Mouse (Mus musculus): Measurements from ENCODE around the gene Ppid. TPM values are rescaled to one million over a fixed set of nuclear protein-coding genes. Genes with fewer than 3 reads are reported as not detected.
"Not testable (repeated sequence)": the region's sequence is repeated elsewhere in the genome, so short reads cannot be mapped to it uniquely, and the experiment has no call there.

Ppid gene
- polyA plus RNA-seq, 1 experiment from 2014 or later = 161 TPM

DNA sequence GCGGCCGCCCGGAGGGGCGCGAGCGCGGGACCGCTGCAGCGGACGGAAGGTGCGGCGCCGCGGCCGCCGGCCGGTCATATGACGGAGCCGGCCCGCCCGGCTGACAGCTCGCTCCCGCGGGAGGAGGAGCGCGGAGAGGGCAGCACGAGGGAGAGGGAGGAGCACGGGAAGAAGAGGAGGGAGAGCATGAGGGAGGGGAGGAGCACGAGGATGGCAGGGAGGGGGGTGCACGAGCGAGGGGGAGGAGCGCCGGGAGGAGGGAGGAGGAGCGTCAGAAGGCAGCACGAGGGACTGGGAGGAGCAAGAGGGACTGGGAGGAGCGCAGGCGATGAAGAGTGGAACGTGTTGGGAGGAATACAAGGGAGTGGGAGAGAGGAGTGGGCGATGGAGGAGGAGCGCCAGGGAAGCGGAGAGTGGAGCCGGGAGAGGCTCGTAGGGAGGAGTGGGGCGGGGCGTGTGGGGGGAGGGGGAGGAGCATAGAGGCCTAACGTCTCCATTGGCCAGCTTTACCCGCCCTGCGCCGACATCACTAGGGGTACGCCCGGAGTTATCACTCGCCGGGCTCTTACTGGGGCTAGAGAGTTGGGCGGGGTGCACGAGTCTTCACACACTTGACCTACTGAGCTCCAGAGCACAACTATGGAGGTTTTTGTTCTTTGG is 23.3 kb upstream of the Ppid start, which contains the start of gene Fnip2:
Fnip2 (minus strand) TSS at position 94 of the 660 bp plus-strand sequence.
- Histone ChIP-seq H3K36me3 (ENCODE audit: control insufficient read depth, insufficient read depth, low read length) (no peaks in the 10 kb centered on the region), H3K4me3 (ENCODE audit: low read depth, low read length) (peak within 1 kb of the TSS; percentile 82), H3K4me2 (replicated peaks; ENCODE audit: low read depth, low read length) (peak within 1 kb of the TSS; percentile 93), H3K4me1 (ENCODE audit: control insufficient read depth, insufficient read depth, low read length) (0 out of 2 replicates have a peak, but pooled peaks cover 4% of the 10 kb centered on the region), H3K9ac (replicated peaks; ENCODE audit: low read depth, low read length) (peak within 1 kb of the TSS; percentile 76), H3K27me3 (ENCODE audit: control insufficient read depth, insufficient read depth, low read length) (no peaks in the 10 kb centered on the region), H3K27ac (ENCODE audit: low read length) (peak within 1 kb of the TSS; percentile 72; the same call in 1 of the 2 replicates), H3K9me3 (ENCODE audit: control insufficient read depth, low read depth, low read length) (no peaks in the 10 kb centered on the region)
- under 1% methylated on average over 55 of the region's 55 CpGs for WGBS
- peak; percentile 96 for ATAC-seq (ENCODE audit: insufficient number of reproducible peaks, insufficient read depth, low FRiP score, low read depth)

DNA sequence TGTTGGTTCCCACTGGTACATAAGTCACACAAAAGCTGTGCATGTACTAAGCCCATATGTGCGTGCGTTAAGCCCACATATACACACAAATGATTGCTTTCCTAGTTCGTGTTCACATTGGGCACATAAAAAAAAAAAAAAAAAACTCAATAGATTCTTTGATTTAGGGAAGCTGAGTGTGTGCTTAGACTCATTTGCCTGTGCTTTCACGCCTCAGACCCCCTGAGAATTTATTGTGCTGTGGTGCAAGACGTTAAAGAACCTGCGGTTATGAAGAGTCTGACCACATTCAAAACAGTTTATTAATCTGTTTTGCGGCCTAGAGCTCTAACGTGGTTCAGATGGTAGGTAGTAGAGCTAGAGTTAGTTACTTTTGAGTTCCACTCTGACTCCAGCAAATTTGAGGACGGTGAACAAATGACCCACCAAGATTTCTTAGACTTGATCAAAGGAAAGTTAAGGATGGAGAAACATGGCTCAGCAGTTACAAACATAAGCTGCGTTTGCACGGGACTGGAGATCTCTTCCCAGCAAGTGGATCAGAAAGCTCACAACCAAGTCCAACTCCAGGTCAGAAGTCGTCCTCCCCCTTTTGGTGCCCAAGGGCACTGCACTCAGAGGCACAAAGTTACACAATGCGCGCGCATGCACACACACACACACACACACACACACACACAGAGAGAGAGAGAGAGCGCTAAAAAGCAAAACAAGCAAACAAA is 22.4 kb upstream of the Ppid start:
- WGBS = 87% methylated on average over 16 of the region's 16 CpGs
- peak overlapping the region; percentile 34; the same call in 1 of the 2 replicates for H3K4me2 ChIP-seq (replicated peaks; ENCODE audit: low read depth, low read length)
- 0 out of 2 replicates have a peak, but pooled peaks cover 4% of the 10 kb centered on the region for H3K4me1 ChIP-seq (ENCODE audit: control insufficient read depth, insufficient read depth, low read length)
- no peaks in the 10 kb centered on the region for H3K27me3 ChIP-seq (ENCODE audit: control insufficient read depth, insufficient read depth, low read length)
- ATAC-seq (ENCODE audit: insufficient number of reproducible peaks, insufficient read depth, low FRiP score, low read depth) = no peak
- H3K36me3 ChIP-seq (ENCODE audit: control insufficient read depth, insufficient read depth, low read length) = no peaks in the 10 kb centered on the region
- no peak overlapping the region for H3K9ac ChIP-seq (replicated peaks; ENCODE audit: low read depth, low read length)
- H3K9me3 ChIP-seq (ENCODE audit: control insufficient read depth, low read depth, low read length) = no peaks in the 10 kb centered on the region
- H3K27ac ChIP-seq (ENCODE audit: low read length) = peak overlapping the region; percentile 71; the same call in 1 of the 2 replicates
- H3K4me3 ChIP-seq (ENCODE audit: low read depth, low read length) = peak overlapping the region; percentile 82; the same call in 1 of the 2 replicates

DNA sequence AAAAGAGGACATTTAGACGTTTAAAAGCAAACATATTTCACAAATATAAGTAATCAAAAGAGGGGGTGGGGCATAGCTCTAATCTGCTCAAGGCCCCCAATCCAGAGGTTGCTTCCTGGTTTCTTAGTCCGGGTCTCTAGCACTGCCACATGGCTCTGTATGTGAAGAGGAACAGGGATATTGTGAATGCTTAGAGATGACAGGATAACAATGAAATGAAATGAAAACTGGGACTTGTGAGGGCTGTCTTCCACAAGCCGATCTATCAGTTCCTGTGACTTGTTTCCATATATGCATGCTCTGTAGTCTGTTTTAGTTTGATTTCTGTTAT is 21.8 kb upstream of the Ppid start:
- no peaks in the 10 kb centered on the region for H3K9me3 ChIP-seq (ENCODE audit: control insufficient read depth, low read depth, low read length)

DNA sequence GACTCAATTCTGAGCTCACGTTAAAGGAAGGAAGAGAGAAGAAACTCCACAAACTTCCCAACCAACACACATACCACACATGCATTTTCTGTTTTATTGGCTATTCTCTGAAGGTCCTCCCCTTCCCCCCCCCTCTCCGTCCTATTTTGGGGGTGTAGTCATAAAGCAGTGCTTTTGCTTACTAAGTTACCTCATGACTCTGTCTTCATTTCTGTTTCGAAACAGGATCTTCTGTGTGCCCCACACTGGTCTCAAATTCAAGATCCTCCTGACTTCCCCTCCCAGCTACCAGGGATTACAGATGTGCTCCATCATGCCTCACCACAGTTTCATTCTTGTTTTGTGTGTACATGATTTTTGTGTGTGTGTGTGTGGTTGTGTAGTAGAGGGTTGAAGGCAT is 18.7 kb upstream of the Ppid start:
- Histone ChIP-seq H3K9me3 (ENCODE audit: control insufficient read depth, low read depth, low read length) (no peaks in the 10 kb centered on the region), H3K36me3 (ENCODE audit: control insufficient read depth, insufficient read depth, low read length) (no peaks in the 10 kb centered on the region), H3K4me1 (ENCODE audit: control insufficient read depth, insufficient read depth, low read length) (peaks cover 5% of the 10 kb centered on the region; the same call in 1 of the 2 replicates), H3K4me2 (replicated peaks; ENCODE audit: low read depth, low read length) (no peak overlapping the region), H3K27me3 (ENCODE audit: control insufficient read depth, insufficient read depth, low read length) (no peaks in the 10 kb centered on the region), H3K4me3 (ENCODE audit: low read depth, low read length) (no peak overlapping the region), H3K27ac (ENCODE audit: low read length) (no peak overlapping the region), H3K9ac (replicated peaks; ENCODE audit: low read depth, low read length) (no peak overlapping the region)
- ATAC-seq (ENCODE audit: insufficient number of reproducible peaks, insufficient read depth, low FRiP score, low read depth) = no peak
- WGBS = 72% methylated on average over 3 of the region's 3 CpGs

More for the DNA sequence above, 21.8 kb upstream of the Ppid start:
- H3K4me3 ChIP-seq (ENCODE audit: low read depth, low read length) = no peak overlapping the region
- ATAC-seq (ENCODE audit: insufficient number of reproducible peaks, insufficient read depth, low FRiP score, low read depth) = no peak
- no peaks in the 10 kb centered on the region for H3K36me3 ChIP-seq (ENCODE audit: control insufficient read depth, insufficient read depth, low read length)
- 0 out of 2 replicates have a peak, but pooled peaks cover 4% of the 10 kb centered on the region for H3K4me1 ChIP-seq (ENCODE audit: control insufficient read depth, insufficient read depth, low read length)
- WGBS = 86% methylated on average over 3 of the region's 3 CpGs
- H3K27ac ChIP-seq (ENCODE audit: low read length) = no peak overlapping the region
- H3K9ac ChIP-seq (replicated peaks; ENCODE audit: low read depth, low read length) = no peak overlapping the region
- no peak overlapping the region for H3K4me2 ChIP-seq (replicated peaks; ENCODE audit: low read depth, low read length)
- H3K27me3 ChIP-seq (ENCODE audit: control insufficient read depth, insufficient read depth, low read length) = no peaks in the 10 kb centered on the region

DNA sequence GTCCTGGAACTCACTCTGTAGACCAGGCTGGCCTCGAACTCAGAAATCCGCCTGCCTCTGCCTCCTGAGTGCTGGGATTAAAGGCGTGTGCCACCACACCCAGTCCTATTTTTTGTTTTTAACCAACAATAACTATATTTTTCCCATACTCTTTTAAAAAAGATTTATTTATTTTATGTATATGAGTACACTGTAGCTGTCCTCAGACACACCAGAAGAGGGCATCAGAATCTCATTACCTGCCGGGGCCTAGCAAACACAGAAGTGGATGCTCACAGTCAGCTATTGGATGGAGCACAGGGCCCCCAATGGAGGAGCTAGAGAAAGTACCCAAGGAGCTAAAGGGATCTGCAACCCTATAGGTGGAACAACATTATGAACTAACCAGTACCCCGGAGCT is 17.8 kb upstream of the Ppid start:
- H3K27ac ChIP-seq (ENCODE audit: low read length); H3K27me3 ChIP-seq (ENCODE audit: control insufficient read depth, insufficient read depth, low read length); H3K9ac ChIP-seq (replicated peaks; ENCODE audit: low read depth, low read length); H3K4me2 ChIP-seq (replicated peaks; ENCODE audit: low read depth, low read length); ATAC-seq (ENCODE audit: insufficient number of reproducible peaks, insufficient read depth, low FRiP score, low read depth); H3K4me1 ChIP-seq (ENCODE audit: control insufficient read depth, insufficient read depth, low read length); H3K9me3 ChIP-seq (ENCODE audit: control insufficient read depth, low read depth, low read length); H3K36me3 ChIP-seq (ENCODE audit: control insufficient read depth, insufficient read depth, low read length); H3K4me3 ChIP-seq (ENCODE audit: low read depth, low read length): not testable (repeated sequence)
- 93% methylated on average over 5 of the region's 5 CpGs for WGBS

DNA sequence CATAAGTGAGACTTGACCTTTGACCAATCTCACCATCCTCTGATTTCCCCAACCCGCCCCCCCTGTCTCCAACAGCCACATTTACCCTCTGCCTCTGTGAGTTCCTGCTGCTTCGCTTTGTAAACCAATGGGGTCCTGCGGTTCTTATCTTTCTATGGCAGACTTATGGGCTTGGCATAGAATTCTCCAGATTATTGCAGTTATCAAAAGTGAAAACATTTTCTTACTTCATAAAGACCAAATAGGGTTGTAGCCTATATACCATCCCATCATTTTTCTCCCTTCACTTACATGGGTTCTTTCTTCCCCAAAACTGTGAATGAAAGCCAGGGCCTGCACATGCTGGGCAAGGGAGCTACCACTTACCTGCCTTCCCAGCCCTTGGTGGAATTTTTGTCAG is 16.8 kb upstream of the Ppid start:
- Histone ChIP-seq H3K27ac (ENCODE audit: low read length) (no peak overlapping the region), H3K36me3 (ENCODE audit: control insufficient read depth, insufficient read depth, low read length) (no peaks in the 10 kb centered on the region), H3K4me1 (ENCODE audit: control insufficient read depth, insufficient read depth, low read length) (peaks cover 5% of the 10 kb centered on the region; the same call in 1 of the 2 replicates), H3K4me3 (ENCODE audit: low read depth, low read length) (no peak overlapping the region), H3K27me3 (ENCODE audit: control insufficient read depth, insufficient read depth, low read length) (no peaks in the 10 kb centered on the region), H3K4me2 (replicated peaks; ENCODE audit: low read depth, low read length) (no peak overlapping the region), H3K9ac (replicated peaks; ENCODE audit: low read depth, low read length) (no peak overlapping the region), H3K9me3 (ENCODE audit: control insufficient read depth, low read depth, low read length) (no peaks in the 10 kb centered on the region)
- ATAC-seq (ENCODE audit: insufficient number of reproducible peaks, insufficient read depth, low FRiP score, low read depth) = no peak
- WGBS = 68% methylated on average over 3 of the region's 3 CpGs

DNA sequence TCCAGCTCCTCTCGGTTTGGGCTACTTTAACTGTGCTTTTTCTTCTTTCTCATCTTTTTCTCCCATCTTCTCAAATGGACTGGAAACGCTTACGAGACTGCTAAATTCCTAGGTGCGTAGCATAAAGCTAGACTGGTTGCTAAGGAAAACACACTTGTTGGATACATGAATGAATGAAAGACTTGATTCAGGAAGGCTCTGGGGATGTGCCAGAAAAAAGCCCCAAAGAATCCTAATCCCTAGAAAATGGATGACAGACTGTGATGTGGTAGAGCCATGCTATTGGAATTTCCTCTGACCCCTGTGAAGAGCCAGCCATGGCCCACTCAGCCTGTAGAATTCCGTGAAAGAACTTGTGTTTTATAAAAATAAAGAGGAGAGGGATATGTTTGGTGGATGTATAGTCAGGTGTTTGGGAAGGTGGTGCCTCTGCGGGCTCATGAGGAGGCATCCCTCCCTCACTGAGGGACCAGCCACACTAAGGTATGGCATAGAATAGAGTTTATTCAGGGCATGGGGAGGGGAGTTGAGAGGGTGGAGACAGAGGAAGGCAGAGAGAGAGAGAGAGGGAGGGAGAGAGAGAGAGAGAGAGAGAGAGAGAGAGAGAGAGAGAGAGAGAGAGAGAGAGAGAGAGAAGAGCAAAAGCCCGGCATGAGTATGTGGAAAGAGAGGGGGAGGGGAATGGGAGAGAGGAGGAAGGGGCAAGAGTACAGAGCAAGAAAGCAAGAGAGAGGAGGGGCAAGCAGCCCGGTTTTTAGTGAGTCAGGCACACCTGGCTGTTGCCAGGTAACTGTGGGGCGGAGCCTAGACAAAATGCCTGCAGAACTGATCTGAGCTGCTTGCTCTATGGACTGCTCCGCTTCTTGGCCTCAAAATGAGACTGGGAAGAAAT is 15.3 kb upstream of the Ppid start:
- ATAC-seq (ENCODE audit: insufficient number of reproducible peaks, insufficient read depth, low FRiP score, low read depth) = peak; percentile 83
- no peak overlapping the region for H3K4me2 ChIP-seq (replicated peaks; ENCODE audit: low read depth, low read length)
- WGBS = 37% methylated on average over 10 of the region's 10 CpGs

DNA sequence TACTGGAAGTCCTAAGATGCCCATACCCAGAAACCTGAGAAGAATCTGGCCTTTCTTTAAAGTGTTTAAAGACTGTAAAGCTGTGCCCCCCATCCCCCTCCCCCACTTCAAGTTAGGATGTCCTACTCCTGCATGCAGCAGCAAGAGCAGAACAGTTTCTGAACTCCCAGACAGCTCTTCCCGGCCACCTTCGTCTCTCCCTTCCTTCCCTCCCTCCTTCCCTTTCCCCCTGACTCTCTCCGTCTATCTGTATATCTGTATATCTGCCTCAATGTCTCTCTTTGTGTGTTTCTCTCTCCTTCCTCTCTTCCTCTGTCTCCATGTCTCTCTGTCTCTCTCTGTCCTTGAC is 14.7 kb upstream of the Ppid start:
- Histone ChIP-seq H3K4me2 (replicated peaks; ENCODE audit: low read depth, low read length) (no peak overlapping the region), H3K9ac (replicated peaks; ENCODE audit: low read depth, low read length) (no peak overlapping the region), H3K27ac (ENCODE audit: low read length) (no peak overlapping the region), H3K36me3 (ENCODE audit: control insufficient read depth, insufficient read depth, low read length) (no peaks in the 10 kb centered on the region), H3K4me3 (ENCODE audit: low read depth, low read length) (no peak overlapping the region), H3K27me3 (ENCODE audit: control insufficient read depth, insufficient read depth, low read length) (no peaks in the 10 kb centered on the region), H3K9me3 (ENCODE audit: control insufficient read depth, low read depth, low read length) (no peaks in the 10 kb centered on the region), H3K4me1 (ENCODE audit: control insufficient read depth, insufficient read depth, low read length) (peaks cover 5% of the 10 kb centered on the region; the same call in 1 of the 2 replicates)
- ATAC-seq (ENCODE audit: insufficient number of reproducible peaks, insufficient read depth, low FRiP score, low read depth) = peak; percentile 26; the same call in 1 of the 2 replicates
- WGBS = 6% methylated on average over 3 of the region's 3 CpGs

More for the DNA sequence above, 15.3 kb upstream of the Ppid start:
- Histone ChIP-seq H3K9me3 (ENCODE audit: control insufficient read depth, low read depth, low read length) (no peaks in the 10 kb centered on the region), H3K4me1 (ENCODE audit: control insufficient read depth, insufficient read depth, low read length) (peaks cover 5% of the 10 kb centered on the region; the same call in 1 of the 2 replicates), H3K9ac (replicated peaks; ENCODE audit: low read depth, low read length) (no peak overlapping the region), H3K36me3 (ENCODE audit: control insufficient read depth, insufficient read depth, low read length) (no peaks in the 10 kb centered on the region), H3K27ac (ENCODE audit: low read length) (no peak overlapping the region), H3K4me3 (ENCODE audit: low read depth, low read length) (no peak overlapping the region), H3K27me3 (ENCODE audit: control insufficient read depth, insufficient read depth, low read length) (no peaks in the 10 kb centered on the region)
